Mouse (Mus musculus): ENCODE results near the gene Slc1a7. TPM values are rescaled to one million over a fixed set of nuclear protein-coding genes. Genes with fewer than 3 reads are reported as not detected.

Slc1a7 gene
- total and polyA plus RNA-seq, 3 experiments = 0.21 to 1.9 (median 0.32) TPM

- DNase-seq = no peak
- H3K9ac ChIP-seq (ENCODE audit: low read depth, low read length) = no peak overlapping the region
- no peak overlapping the region for H3K4me3 ChIP-seq
- peaks cover 1% of the 10 kb centered on the region; the same call in 1 of the 2 replicates for H3K4me1 ChIP-seq (ENCODE audit: control insufficient read depth, insufficient read depth, low read length)
- no peak overlapping the region for H3K27ac ChIP-seq
- H3K36me3 ChIP-seq (ENCODE audit: control insufficient read depth, insufficient read depth, low read length) = no peaks in the 10 kb centered on the region
- intact Hi-C loops (cut with DNase I) = no loop called here
- H3K79me2 ChIP-seq (replicated peaks; ENCODE audit: control insufficient read depth, insufficient read depth, low read length) = no peaks in the 10 kb centered on the region
- no peak for TF ChIP-seq POLR2A (IDR thresholded peaks at IDR 0.05; ENCODE audit: insufficient read depth, low read depth, low read length)
- no peak for TF ChIP-seq CTCF (IDR thresholded peaks at IDR 0.05)
- TF ChIP-seq EP300 (IDR thresholded peaks at IDR 0.05; ENCODE audit: insufficient read depth, low read depth, low read length) = no peak
- H3K27me3 ChIP-seq (ENCODE audit: control insufficient read depth, insufficient read depth, low read length) = no peaks in the 10 kb centered on the region
- WGBS = 44% methylated on average over 6 of the region's 6 CpGs
Measured at GRCm38 (mm10) chr4:107991879-107992278, 23.7 kb downstream of the Slc1a7 start.

GRCm38 (mm10) chr4:107995011-107995410 lies 26.9 kb downstream of the Slc1a7 start:
- Histone ChIP-seq H3K9ac (ENCODE audit: low read depth, low read length) (no peak overlapping the region), H3K4me3 (no peak overlapping the region), H3K4me1 (ENCODE audit: control insufficient read depth, insufficient read depth, low read length) (peaks cover 3% of the 10 kb centered on the region), H3K79me2 (replicated peaks; ENCODE audit: control insufficient read depth, insufficient read depth, low read length) (no peaks in the 10 kb centered on the region), H3K27ac (no peak overlapping the region), H3K36me3 (ENCODE audit: control insufficient read depth, insufficient read depth, low read length) (no peaks in the 10 kb centered on the region), H3K27me3 (ENCODE audit: control insufficient read depth, insufficient read depth, low read length) (no peaks in the 10 kb centered on the region)
- no peak for DNase-seq
- intact Hi-C loops (cut with DNase I) = no loop called here
- WGBS = 80% methylated on average over 6 of the region's 6 CpGs
- no peak for TF ChIP-seq EP300 (IDR thresholded peaks at IDR 0.05; ENCODE audit: insufficient read depth, low read depth, low read length)
- no peak for TF ChIP-seq POLR2A (IDR thresholded peaks at IDR 0.05; ENCODE audit: insufficient read depth, low read depth, low read length)
- no peak for TF ChIP-seq CTCF (IDR thresholded peaks at IDR 0.05)

GRCm38 (mm10) chr4:107995727-107996126 lies 27.6 kb downstream of the Slc1a7 start:
- no peaks in the 10 kb centered on the region for H3K27me3 ChIP-seq (ENCODE audit: control insufficient read depth, insufficient read depth, low read length)
- H3K36me3 ChIP-seq (ENCODE audit: control insufficient read depth, insufficient read depth, low read length) = no peaks in the 10 kb centered on the region
- H3K79me2 ChIP-seq (replicated peaks; ENCODE audit: control insufficient read depth, insufficient read depth, low read length) = no peaks in the 10 kb centered on the region
- no peak overlapping the region for H3K9ac ChIP-seq (ENCODE audit: low read depth, low read length)
- peaks cover 3% of the 10 kb centered on the region for H3K4me1 ChIP-seq (ENCODE audit: control insufficient read depth, insufficient read depth, low read length)
- intact Hi-C loops (cut with DNase I) = no loop called here
- no peak overlapping the region for H3K4me3 ChIP-seq
- no peak overlapping the region for H3K27ac ChIP-seq
- TF ChIP-seq POLR2A (IDR thresholded peaks at IDR 0.05; ENCODE audit: insufficient read depth, low read depth, low read length) (no peak), EP300 (IDR thresholded peaks at IDR 0.05; ENCODE audit: insufficient read depth, low read depth, low read length) (no peak), CTCF (IDR thresholded peaks at IDR 0.05) (no peak)
- 82% methylated on average over 6 of the region's 6 CpGs for WGBS
- no peak for DNase-seq

DNA sequence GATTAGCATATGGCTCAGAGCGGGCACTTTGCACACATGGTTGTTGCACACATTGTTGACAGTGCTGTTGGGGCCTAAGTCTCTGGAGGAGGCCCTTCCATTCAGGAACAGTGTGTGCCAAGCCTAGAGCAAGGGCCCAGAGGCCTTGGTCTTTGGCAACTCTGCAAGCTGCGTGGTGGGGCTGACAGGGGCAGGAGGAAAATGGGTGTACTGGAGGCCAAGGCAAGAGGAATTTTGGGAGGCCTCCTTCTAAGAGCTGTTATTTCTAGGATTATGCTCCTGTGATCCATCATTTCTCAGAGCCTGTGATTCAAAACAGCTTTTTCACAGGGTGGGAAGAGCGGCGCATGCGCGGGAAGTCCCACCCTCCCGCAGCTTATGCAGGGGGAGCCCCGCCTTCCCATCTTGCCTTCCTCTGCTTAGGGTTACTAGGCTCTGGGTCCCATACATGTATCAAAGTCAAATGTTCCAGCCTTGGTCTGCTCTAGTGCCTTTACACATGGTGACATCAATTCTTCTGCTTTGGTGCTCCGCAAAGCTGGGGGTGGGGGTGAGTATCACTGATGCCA lies 28.4 kb downstream of the Slc1a7 start:
- intact Hi-C loops (cut with DNase I) = no loop called here
- TF ChIP-seq EP300 (IDR thresholded peaks at IDR 0.05; ENCODE audit: insufficient read depth, low read depth, low read length) = no peak
- no peak for TF ChIP-seq CTCF (IDR thresholded peaks at IDR 0.05)
- TF ChIP-seq POLR2A (IDR thresholded peaks at IDR 0.05; ENCODE audit: insufficient read depth, low read depth, low read length) = no peak

GRCm38 (mm10) chr4:107998641-107999332 lies 30.7 kb downstream of the Slc1a7 start:
- H3K9ac ChIP-seq (ENCODE audit: low read depth, low read length) = no peak overlapping the region
- H3K79me2 ChIP-seq (replicated peaks; ENCODE audit: control insufficient read depth, insufficient read depth, low read length) = no peaks in the 10 kb centered on the region
- TF ChIP-seq CTCF (IDR thresholded peaks at IDR 0.05) (no peak), POLR2A (IDR thresholded peaks at IDR 0.05; ENCODE audit: insufficient read depth, low read depth, low read length) (peak; percentile 28; the same call in 1 of the 2 replicates), EP300 (IDR thresholded peaks at IDR 0.05; ENCODE audit: insufficient read depth, low read depth, low read length) (peak; percentile 84)
- intact Hi-C loops (cut with DNase I) = no loop called here
- WGBS = 35% methylated on average over 11 of the region's 11 CpGs
- H3K4me3 ChIP-seq = no peak overlapping the region
- no peaks in the 10 kb centered on the region for H3K36me3 ChIP-seq (ENCODE audit: control insufficient read depth, insufficient read depth, low read length)
- peak; percentile 65 to 79 for DNase-seq
- H3K27me3 ChIP-seq (ENCODE audit: control insufficient read depth, insufficient read depth, low read length) = no peaks in the 10 kb centered on the region
- H3K27ac ChIP-seq = peak overlapping the region; percentile 56
- H3K4me1 ChIP-seq (ENCODE audit: control insufficient read depth, insufficient read depth, low read length) = peaks cover 3% of the 10 kb centered on the region

More for the DNA sequence above, 28.4 kb downstream of the Slc1a7 start:
- Histone ChIP-seq H3K9ac (ENCODE audit: low read depth, low read length) (no peak overlapping the region), H3K4me3 (no peak overlapping the region), H3K4me1 (ENCODE audit: control insufficient read depth, insufficient read depth, low read length) (peaks cover 3% of the 10 kb centered on the region), H3K27ac (no peak overlapping the region), H3K79me2 (replicated peaks; ENCODE audit: control insufficient read depth, insufficient read depth, low read length) (no peaks in the 10 kb centered on the region), H3K27me3 (ENCODE audit: control insufficient read depth, insufficient read depth, low read length) (no peaks in the 10 kb centered on the region), H3K36me3 (ENCODE audit: control insufficient read depth, insufficient read depth, low read length) (no peaks in the 10 kb centered on the region)
- DNase-seq = no peak
- 95% methylated on average over 9 of the region's 9 CpGs for WGBS

- H3K79me2 ChIP-seq (replicated peaks; ENCODE audit: control insufficient read depth, insufficient read depth, low read length) = no peaks in the 10 kb centered on the region
- peak in 1 of 2 experiments; percentile 40 for DNase-seq
- H3K27ac ChIP-seq = peak overlapping the region; percentile 56
- no peak overlapping the region for H3K9ac ChIP-seq (ENCODE audit: low read depth, low read length)
- H3K4me1 ChIP-seq (ENCODE audit: control insufficient read depth, insufficient read depth, low read length) = peaks cover 3% of the 10 kb centered on the region
- H3K4me3 ChIP-seq = no peak overlapping the region
- no peaks in the 10 kb centered on the region for H3K36me3 ChIP-seq (ENCODE audit: control insufficient read depth, insufficient read depth, low read length)
- intact Hi-C loops (cut with DNase I) = no loop called here
- H3K27me3 ChIP-seq (ENCODE audit: control insufficient read depth, insufficient read depth, low read length) = no peaks in the 10 kb centered on the region
- TF ChIP-seq CTCF (IDR thresholded peaks at IDR 0.05) (no peak), POLR2A (IDR thresholded peaks at IDR 0.05; ENCODE audit: insufficient read depth, low read depth, low read length) (no peak), EP300 (IDR thresholded peaks at IDR 0.05; ENCODE audit: insufficient read depth, low read depth, low read length) (no peak)
- 48% methylated on average over 1 of the region's 1 CpGs for WGBS
Measured at GRCm38 (mm10) chr4:107999380-107999779, 31.2 kb downstream of the Slc1a7 start.
